Mouse (Mus musculus) C2C12 (cell line): ENCODE measurements at regions not wholly inside any gene's neighbourhood (a gene's known extent, or its start where the extent isn't known, plus 50 kb on each side); places are given as distances from the start of the nearest gene placed in this dataset.

Experiments
- CEBPB ChIP-seq: IDR thresholded peaks from one replicate; pipeline ENCODE4 v1.6.1; 2011; ENCODE audit warnings: low read depth, mild to moderate bottlenecking, control low read depth, moderate library complexity
- CTCF ChIP-seq: IDR thresholded peaks from one replicate; pipeline ENCODE4 v1.5.1; 2011; ENCODE audit not compliant: control insufficient read depth, insufficient read depth, insufficient read length
- MAX ChIP-seq: IDR thresholded peaks from one replicate; pipeline ENCODE4 v1.6.1; 2011; ENCODE audit warnings: mild to moderate bottlenecking, control low read depth
- MYOD1 ChIP-seq: IDR thresholded peaks from one replicate; pipeline ENCODE4 v1.6.1; 2011; ENCODE audit warnings: low read depth; ENCODE audit not compliant: control insufficient read depth, insufficient read length
- USF1 ChIP-seq: IDR thresholded peaks from one replicate; pipeline ENCODE4 v1.6.1; 2011; ENCODE audit warnings: low read depth, mild to moderate bottlenecking, control low read depth, moderate library complexity

DNA sequence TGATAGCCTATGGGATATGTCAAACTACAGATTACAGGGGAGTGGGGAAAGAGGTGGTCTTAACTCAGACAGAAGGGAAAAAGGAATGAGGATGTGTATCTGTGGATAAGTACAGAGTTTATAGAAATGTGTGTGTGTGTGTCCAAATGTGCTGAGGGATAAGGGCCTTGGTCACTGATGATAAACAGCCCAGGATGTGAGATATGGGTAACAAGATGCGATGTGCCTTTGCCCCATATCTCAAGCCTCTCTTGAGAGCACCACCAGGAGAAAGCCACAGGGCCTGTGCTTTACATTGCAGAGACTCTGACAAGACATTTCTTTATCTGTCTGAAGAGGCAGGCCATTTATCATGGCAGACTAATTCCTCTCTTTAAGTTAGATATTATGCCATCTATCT, 132.8 kb upstream of the Cited2 start:
- TF ChIP-seq CTCF, result no peak
- no peak for TF ChIP-seq MYOD1
- TF ChIP-seq MAX, result no peak
- no peak for TF ChIP-seq USF1
- TF ChIP-seq CEBPB, result no peak
